Mouse (Mus musculus): ENCODE results near the gene Adcy7.

Adcy7 gene

DNA sequence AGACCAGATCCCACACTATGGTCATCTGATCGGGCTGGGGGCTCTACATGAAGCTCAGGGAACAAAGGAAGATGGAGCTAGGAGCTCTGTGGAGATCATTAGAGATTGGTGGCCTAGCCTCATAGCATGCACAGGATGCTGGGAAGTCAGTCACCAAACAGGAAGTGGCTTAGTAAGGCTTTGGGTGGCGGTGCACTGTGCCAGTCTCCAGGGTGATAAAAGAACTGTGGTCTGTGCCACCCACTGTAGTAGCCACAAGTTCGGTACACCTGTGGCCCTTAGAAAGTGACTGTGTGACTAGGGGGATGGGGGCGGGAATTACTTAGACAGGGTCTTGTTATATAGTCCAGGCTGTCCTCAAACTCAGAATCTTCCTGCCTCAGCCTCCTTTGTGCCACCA lies 33.6 kb downstream of the Adcy7 start:
- no peak for DNase-seq

DNA sequence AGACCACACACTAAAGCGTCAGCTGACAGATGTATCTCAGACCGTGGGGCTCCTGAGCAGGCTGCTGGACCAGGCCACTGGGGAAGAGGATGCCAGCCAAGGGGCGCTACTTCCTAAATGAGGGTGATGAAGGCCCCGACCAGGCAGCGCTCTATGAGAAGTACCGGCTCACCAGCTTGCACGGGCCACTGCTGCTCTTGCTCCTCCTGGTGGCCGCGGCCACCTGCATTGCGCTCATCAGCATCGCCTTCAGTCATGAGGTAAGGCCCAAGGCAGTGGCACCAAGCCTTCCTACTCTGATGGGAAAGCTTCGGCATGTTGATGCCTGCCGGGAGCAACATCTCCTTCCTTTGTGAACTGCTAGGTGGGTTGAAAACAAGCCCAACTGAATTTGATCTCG lies 34.3 kb downstream of the Adcy7 start:
- DNase-seq, result no peak

DNA sequence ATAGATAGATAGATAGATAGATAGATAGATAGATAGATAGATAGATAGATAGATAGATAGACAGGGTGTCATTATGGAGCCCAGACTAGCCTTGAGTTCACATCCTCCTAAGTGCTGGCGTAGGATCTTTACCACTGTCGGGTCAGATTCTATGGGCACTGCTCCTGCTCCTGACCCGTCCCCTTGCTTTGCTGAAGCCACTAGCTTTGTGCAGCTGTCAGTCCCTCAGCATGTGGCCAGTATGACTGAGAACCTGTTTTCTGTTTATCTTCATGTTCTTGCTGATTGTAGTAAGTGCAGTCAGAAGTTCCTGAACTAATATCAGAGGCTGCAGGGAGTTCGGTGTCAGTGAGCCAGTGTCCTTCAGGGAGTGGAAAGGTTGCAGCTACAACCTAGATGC lies 35.5 kb downstream of the Adcy7 start:
- DNase-seq, result no peak

DNA sequence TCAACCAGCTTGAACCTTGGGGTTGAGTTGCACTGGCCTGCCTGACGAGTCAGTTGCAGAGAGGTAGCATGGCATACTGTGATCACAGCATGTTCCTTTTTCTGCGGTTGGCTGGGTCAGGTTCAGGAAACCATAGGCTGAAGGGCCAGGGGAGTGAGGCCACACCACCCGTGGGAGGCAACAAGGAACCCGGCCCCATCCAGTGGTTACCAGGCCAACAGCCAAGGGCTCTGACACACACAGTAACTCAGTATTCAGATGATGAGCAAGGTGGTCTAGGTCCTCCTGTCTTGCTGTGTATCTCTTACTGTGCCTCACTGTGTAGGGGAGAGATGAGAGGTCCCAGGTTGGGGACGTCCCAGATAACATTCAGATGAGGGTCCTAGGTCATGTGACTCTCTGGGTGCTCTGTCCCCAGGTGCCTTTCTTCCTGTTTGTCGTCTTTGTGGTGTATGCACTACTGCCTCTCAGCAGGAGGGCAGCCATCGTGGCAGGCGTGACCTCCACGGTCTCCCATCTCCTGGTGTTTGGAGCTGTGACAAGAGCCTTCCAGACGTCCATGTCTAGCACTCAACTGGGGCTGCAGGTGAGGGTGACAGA lies 37.2 kb downstream of the Adcy7 start:
- no peak for DNase-seq

DNA sequence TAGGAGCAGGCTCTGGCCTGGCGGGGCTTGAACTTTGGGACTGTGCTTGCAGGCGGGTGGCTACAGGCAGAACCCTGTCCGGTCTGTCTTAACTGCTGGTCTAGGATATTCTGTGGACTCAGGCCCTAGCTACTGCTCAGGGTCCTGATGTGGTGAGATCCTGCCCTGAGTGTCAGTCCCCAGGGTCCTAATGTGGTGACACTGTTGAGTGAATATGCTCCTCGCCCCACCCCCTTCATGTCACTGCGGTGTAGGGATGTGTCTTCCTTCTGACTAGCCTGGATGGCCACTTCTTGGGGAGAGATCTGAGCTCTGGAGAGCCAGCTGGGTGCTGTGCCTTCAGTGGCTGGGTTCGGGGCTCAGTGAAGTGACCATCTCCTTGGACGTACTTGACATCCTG lies 37.7 kb downstream of the Adcy7 start:
- DNase-seq, result no peak

DNA sequence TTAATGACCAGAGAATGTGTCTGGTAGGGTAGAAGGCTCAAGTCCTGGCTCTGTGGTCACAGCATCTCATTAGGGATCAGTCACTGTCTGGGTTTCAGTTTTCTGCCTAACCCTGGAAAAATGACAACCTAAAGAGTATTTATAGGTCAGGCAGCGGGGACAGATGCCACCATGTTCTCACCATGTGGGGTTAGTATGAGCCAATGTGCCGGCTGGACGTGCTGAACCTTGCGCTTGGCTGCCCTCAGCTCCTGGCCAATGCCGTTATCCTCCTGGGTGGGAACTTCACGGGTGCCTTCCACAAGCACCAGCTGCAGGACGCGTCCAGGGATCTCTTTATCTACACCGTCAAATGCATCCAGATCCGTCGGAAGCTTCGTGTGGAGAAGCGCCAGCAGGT lies 38.1 kb downstream of the Adcy7 start:
- DNase-seq, result no peak

DNA sequence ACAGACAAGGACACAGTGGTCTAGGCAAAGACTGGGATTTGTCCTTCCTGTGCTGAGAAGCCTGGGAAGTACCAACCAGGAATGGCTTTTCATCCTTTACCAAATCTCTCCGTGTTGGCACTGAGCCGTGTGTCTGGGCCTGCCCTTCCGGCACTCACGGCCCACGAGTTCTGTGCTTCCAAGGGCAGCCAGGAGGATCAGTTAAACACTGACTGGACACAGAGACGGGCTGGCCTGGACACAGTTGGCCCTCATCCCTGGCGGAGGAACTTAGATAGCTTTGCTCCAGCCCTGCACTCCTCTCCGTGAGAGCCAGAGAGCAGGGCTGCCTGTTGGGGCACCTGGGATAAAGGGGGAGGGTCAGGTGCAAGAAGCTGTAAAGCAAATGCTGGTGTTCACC lies 40.8 kb downstream of the Adcy7 start:
- DNase-seq, result peak; percentile 38

DNA sequence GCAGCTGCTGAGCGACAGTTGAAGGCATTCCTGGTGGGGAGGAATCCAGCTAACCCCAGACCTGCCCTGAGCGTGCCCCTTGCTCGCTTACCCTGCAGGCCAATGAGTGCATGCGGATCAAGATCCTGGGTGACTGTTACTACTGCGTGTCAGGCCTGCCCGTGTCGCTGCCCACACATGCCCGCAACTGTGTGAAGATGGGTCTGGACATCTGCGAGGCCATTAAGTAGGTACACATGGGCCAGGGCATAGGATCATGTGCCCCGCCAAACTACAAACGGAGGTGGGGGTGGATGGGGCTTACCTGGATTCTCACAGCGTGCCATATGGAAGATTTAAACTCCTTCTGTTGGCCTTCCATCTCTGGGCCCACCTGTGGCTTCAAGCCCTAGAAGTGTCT lies 41.8 kb downstream of the Adcy7 start:
- no peak for DNase-seq

DNA sequence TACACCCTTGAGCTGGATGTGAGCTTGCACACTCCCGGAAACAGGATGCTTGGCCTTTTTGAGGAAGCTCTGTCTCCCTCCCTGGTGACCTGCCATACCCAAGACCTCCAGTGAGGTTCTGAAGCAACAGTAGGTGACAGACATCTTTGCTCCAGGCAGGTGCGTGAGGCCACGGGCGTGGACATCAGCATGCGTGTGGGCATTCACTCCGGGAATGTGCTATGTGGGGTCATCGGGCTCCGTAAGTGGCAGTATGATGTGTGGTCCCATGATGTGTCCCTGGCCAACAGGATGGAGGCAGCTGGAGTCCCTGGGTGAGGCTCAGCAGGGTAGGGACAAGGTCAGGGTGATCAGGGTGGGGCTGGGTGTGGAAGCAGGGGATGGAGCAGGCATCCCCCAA lies 43.1 kb downstream of the Adcy7 start:
- no peak for DNase-seq

DNA sequence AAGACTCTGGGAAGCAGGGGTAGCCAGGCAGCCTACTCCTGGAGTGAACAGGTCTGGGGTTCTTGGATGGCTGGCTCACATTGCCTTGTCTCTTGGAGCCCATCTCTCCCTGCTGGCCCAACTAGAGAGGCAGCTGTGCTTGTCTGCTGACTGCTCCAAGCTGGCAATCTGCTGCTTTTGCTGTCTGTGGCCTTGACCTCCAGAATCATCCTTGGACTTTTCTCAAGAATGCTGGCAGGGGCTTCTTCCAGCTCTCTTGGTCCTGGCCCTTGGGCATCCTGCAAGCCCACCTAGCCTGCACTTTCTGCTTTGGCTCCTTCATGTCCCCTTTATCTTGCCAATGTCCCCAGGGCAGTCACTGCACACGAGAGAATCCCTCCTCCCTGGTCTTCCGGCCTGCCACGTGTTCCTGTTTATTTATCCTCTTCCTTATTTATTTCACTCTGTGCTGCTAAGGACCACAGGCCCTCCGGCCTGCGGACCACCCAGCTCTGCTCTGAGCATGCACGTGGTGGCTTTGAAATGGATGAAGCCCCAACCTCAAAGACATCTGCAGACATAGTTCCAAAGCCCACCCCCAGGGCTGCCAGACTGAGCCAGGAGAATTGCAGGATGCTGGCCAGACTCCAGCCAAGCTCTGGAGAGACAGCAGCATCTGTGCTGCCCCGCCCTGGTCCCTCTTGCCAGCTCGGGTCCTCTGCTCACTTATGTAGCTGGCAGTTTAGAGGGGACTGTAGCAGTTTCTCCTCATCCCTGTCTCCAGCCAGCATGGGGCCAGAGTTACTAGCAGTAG lies 44.1 kb downstream of the Adcy7 start:
- peak; percentile 22 for DNase-seq

DNA sequence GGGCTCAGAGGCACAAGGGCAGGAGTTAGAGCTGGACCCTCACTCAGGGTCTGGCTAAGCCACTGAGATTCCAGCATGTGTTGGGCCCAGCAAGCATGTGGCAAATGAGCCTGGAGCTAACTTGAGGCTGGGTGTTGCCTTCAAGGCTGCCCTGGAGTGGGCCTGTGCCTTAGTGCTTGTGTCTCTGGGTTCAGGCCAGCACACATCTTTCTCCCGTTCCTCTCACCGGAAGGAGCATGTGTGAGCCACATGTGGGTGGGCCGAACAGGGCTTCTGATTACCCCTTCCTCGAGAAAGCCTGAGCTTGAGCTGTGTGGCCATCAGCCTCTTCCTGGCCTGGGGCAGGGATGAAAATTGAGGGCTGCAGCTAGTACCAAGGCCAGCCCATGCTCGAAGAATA lies 45.1 kb downstream of the Adcy7 start:
- no peak for DNase-seq

DNA sequence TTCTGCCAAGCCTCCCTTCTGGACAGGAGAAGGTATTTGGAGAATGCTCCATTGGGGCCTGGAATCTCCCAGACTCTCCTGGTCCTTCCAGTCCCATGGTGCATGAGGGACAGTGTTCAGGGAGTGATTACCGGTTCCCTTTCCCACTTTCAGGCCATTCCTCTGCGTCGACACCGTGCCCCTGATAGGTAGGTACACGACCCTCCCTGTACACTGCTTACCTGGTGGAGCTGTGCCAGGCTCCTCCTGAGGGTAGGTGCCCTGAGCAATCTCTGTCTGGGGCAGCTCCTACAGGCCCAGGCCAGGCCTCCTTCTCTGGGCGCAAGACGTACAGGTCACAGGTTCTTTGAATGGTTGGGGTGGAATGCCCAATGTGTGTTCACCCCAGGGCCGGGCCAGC lies 45.9 kb downstream of the Adcy7 start:
- no peak for DNase-seq

DNA sequence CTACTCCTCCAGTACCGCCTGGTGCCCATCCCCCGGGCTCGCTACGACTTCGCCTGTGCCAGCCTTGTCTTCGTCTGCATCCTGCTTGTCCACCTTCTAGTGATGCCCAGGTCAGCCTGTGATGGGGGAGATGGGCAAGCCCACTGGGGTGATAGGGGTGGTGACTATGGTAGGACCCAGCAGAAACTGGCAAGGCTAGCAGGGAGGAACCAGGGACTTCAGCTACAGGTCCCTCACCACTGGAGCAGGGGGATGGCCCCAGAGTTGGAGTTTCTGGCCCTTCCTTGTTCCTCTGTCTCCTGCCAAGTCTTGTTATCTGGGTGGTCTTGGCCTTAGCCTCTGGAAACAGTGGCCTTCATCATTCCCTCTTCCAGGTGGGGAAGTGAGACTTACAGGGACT lies 47.9 kb downstream of the Adcy7 start:
- DNase-seq, result no peak

DNA sequence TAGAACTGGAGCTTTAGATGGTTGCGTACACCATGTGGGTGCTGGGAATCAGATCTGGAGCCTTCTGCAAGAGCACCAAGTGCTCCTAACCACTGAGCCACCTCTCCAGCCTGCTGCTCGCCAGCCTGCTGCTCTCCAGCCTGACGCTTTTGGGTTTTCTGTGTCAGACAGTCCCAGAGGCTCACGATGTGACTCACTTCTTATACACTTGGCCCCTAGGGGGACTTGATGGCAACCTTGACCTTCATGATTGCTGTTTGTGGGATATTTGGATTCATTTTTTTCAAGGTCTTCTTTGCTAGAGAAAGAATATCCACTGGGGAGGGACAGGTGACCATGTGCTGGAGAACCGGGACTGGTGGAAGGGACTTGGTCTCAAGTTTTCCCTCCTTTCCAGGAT lies 49.2 kb downstream of the Adcy7 start:
- no peak for DNase-seq

DNA sequence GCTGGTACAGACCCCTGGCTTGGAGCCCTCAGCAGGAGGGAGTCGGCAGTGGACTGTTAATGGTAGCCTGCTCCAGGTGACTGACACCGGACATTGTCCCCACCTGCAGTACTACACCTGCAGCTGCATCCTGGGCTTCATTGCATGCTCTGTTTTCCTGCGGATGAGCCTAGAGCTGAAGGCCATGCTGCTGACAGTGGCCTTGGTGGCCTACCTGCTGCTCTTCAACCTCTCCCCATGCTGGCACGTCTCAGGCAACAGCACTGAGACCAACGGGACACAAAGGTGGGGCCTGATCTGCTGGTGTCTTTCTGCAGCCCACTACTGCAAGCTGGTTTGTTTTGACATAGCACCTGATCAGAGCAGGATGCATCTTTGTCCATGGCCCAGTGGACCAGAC lies 51.3 kb downstream of the Adcy7 start:
- no peak for DNase-seq

DNA sequence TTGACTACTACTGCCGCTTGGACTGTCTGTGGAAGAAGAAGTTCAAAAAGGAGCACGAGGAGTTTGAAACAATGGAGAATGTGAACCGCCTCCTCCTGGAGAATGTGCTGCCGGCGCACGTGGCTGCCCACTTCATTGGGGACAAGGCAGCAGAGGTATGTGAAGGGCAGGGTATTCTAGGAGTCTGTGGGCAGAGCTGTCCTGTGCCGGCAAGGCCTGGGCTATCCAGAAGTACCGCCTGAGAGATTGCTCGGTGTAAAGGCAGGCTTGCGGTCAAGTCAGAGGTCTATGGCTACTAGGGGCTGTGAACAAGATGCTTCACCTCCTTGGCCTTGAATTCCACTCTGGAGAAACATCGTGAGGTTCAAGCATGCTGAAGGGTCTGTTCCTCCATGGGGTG lies 52.6 kb downstream of the Adcy7 start:
- no peak for DNase-seq

DNA sequence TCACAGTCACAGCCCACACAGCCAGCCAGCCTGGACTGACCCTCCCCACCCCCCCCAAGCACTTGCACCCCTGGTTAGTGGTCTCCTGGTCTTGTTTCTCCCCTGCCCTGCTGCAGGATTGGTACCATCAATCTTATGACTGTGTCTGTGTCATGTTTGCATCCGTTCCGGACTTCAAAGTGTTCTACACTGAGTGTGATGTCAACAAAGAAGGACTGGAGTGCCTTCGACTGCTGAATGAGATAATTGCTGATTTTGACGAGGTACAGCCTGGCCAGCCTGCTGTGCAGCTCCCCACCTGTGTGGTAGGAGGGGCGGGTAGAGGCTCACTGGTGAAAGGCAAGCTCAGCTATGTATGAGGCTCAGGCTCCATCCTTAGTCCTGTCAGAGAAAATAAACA lies 53.0 kb downstream of the Adcy7 start:
- DNase-seq, result no peak

DNA sequence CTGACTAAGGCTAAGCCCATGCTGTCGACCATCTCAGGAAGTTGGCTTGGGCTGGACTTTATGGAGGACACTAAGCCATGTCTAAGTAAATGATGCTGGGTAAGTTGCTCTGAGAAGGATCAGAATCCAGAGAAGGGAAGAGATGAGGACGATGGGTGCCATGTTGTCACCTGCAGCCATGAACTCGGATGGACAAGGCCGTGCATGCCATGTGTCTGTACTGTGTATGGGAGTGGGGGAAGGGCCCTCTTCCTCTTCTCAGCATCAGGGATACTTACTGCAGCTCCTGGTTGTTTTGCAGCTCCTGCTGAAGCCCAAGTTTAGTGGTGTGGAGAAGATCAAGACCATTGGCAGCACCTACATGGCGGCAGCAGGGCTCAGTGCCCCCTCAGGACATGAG lies 53.6 kb downstream of the Adcy7 start:
- no peak for DNase-seq

DNA sequence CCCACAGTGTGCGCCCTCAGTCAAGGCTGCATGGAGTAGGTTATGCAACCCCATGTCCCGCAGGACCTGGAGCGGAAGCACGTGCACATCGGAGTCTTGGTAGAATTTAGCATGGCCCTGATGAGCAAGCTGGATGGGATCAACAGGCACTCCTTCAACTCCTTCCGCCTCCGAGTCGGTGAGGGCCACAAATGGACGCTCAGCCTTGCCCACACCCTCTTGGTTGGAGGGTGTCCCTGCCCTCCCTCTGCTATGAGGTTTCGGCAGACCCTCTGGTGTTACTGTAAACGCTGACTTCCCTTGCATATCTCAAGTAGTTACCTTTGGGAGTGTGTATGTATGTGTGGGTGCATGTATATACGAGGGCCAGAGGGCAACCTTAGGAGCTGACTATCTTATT lies 54.1 kb downstream of the Adcy7 start:
- no peak for DNase-seq

DNA sequence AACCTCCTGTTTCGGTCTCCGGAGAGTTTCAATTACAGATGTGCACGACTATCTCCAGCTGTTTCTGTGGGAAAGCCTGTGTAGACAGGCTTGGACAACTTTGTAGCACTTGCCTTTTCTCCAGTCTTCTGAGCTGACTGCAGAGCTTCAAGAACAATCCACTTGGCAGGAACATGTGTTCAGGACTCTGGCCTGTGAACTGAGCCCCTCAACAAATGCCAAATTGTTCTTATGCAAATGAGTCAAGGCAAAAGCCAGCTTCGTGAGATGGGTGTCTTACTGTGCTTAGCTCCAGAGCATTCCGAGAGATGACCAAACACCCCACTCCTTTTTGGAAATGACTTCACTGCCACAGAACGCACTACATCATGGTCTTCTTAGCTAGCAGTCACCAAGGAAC lies 56.5 kb downstream of the Adcy7 start:
- no peak for DNase-seq

DNA sequence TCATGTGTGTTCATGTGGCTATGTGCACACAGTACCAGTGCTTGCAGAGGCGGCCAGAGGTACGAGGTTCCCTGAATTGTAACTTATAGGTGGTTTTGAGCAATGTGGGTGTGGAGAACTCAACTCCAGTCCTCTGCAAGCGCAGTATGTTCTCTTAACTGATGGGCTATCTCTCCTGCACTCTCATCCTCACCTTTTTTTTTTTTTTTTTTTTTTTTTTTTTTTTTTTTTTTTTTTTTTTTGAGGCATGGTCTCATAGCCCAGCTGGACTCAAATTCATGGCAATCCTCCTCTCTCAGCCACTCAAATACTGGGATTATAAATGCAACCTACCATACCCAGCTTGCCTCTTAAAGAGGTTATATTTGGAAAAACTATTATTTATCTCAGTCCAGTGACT lies 58.6 kb downstream of the Adcy7 start:
- DNase-seq, result no peak

DNA sequence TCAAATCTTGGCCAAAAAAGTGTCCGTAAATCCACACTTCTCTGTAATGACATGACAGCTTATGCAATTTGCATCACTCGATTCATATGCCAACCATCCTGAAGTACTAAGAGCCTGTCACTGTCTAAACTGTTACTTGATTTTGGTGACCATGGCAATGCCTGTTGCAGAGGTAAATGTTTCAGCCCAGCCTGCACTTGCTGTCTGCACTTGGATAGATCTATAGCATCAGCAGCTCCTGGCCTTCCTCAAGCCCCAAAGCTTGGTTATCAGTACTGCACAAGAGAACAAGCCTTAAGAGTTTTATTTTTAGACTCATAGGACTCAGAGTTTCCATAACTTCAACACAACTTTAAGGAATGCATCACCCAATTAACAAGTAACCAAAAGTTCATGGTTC lies 62.2 kb downstream of the Adcy7 start:
- DNase-seq, result no peak

DNA sequence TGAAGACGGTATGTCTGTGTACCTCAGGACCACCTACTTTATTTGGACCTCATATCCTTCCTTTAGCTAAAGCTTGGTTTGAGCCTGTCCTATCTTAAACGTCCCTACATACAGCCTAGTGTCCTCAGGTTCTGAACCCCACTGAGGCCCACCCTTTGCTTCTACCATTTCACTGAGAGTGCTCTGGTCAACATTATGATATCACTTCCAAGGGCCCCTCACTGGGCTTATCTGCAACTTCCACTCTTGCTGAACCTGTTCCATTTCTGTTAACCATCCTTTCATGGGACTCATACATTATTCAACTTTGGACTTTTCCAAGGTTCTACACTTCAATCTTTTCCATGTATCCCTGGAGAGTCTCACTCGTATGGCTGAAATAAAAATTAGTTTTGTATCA lies 62.8 kb downstream of the Adcy7 start:
- no peak for DNase-seq

DNA sequence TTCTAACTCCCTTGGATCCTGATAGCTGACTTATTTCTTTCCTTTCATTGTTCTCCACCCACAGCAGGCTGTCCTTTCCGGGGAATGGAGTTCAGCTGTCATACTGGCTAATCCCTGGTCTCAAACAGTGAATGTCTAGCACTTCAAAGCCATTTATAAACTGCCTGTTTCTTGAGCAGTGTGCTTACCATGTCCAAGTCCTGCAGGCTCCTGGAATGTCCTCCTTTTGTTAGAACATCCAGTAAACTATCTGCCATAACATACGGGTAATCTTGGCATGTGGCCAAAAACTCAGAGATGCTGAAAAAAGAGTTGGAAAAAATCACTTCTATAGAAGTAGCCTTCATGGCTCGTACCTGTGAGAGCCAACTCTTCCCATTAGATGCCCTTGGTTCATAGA lies 67.0 kb downstream of the Adcy7 start:
- DNase-seq, result peak; percentile 22
